Mouse (Mus musculus) kidney, adult 2 months (tissue): ENCODE results near the gene Maco1. TPM values are rescaled to one million over a fixed set of nuclear protein-coding genes. Genes with fewer than 3 reads are reported as not detected.

Experiments used
- DNase-seq: peaks from one replicate; pipeline ENCODE4 v3.0.0; 2021
- H3K27ac ChIP-seq: fragments of 200-500 bp; 2 replicates; pipeline ENCODE4 v1.5.1; 2012; ENCODE audit warnings: low read depth, low read length, control low read depth, inconsistent platforms; ENCODE audit not compliant: insufficient read depth
- H3K27me3 ChIP-seq: fragments of 200-500 bp; replicated peaks from 2 replicates; pipeline ENCODE4 v1.6.1; 2012; ENCODE audit warnings: mild to moderate bottlenecking, moderate library complexity, low read length, inconsistent platforms; ENCODE audit not compliant: control insufficient read depth, insufficient read depth
- H3K36me3 ChIP-seq: fragments of 200-500 bp; 2 replicates; pipeline ENCODE4 v1.6.1; 2012; ENCODE audit warnings: mild to moderate bottlenecking, moderate library complexity, low read length, inconsistent platforms; ENCODE audit not compliant: control insufficient read depth, insufficient read depth
- H3K4me1 ChIP-seq: fragments of 200-500 bp; 2 replicates; pipeline ENCODE4 v1.6.1; 2011; ENCODE audit warnings: low read length; ENCODE audit not compliant: control insufficient read depth, insufficient read depth
- H3K4me3 ChIP-seq: fragments of 200-500 bp; 2 replicates; pipeline ENCODE4 v1.5.1; 2011; ENCODE audit warnings: mild to moderate bottlenecking, low read depth, low read length, control low read depth; ENCODE audit not compliant: insufficient read depth
- CTCF ChIP-seq: fragments of 200-500 bp; conservative IDR thresholded peaks from 2 replicates; pipeline ENCODE4 v1.5.1; 2011; ENCODE audit warnings: low read depth, mild to moderate bottlenecking, control low read depth, low read length, moderate library complexity, mixed read lengths; ENCODE audit not compliant: insufficient read depth, insufficient read length
- POLR2A ChIP-seq: fragments of 200-500 bp; IDR thresholded peaks from one replicate; pipeline ENCODE4 v1.6.1; 2011; ENCODE audit warnings: low read depth, low read length, control low read depth
- WGBS: fragments of 180-500 bp; shearing (Covaris S2); methylation state at CpG from one replicate; pipeline ENCODE4 v1.1.7; 2018; 5-methylcytosine and 5-hydroxymethylcytosine counted together
- polyA plus RNA-seq: library from polyadenylated mRNA; depleted of rRNA; stranded (reverse); fragments of >200 nt; gene quantifications from 2 replicates; pipeline ENCODE4 v1.2.3, GENCODE M21; 2012; rRNA removed

Gene Maco1
- polyA plus RNA-seq, 1 experiment, result 10.8 TPM

- Histone ChIP-seq H3K36me3 (no peaks in the 10 kb centered on the region), H3K4me1 (peaks cover 39% of the 10 kb centered on the region; the same call in 1 of the 2 replicates), H3K4me3 (no peak overlapping the region), H3K27ac (no peak overlapping the region), H3K27me3 (no peaks in the 10 kb centered on the region)
- no peak for TF ChIP-seq POLR2A
- TF ChIP-seq CTCF, result no peak
- WGBS, result 94% methylated on average over 14 of the region's 14 CpGs
- DNase-seq, result no peak
These were observed 94.2 kb downstream of the Maco1 start for GRCm38 (mm10) chr4:134758922-134759321.

GRCm38 (mm10) chr4:134758367-134758766 is 94.8 kb downstream of the Maco1 start:
- Histone ChIP-seq H3K27me3 (no peaks in the 10 kb centered on the region), H3K4me1 (peaks cover 35% of the 10 kb centered on the region; the same call in 1 of the 2 replicates), H3K4me3 (no peak overlapping the region), H3K27ac (no peak overlapping the region), H3K36me3 (no peaks in the 10 kb centered on the region)
- WGBS, result 68% methylated on average over 4 of the region's 4 CpGs
- no peak for TF ChIP-seq CTCF
- TF ChIP-seq POLR2A, result no peak
- no peak for DNase-seq

- no peak overlapping the region for H3K4me3 ChIP-seq
- no peaks in the 10 kb centered on the region for H3K27me3 ChIP-seq
- no peak overlapping the region for H3K27ac ChIP-seq
- TF ChIP-seq POLR2A (no peak), CTCF (no peak)
- DNase-seq, result no peak
- peaks cover 32% of the 10 kb centered on the region; the same call in 1 of the 2 replicates for H3K4me1 ChIP-seq
- H3K36me3 ChIP-seq, result no peaks in the 10 kb centered on the region
- WGBS, result 63% methylated on average over 7 of the region's 7 CpGs
These were observed 96.2 kb downstream of the Maco1 start for GRCm38 (mm10) chr4:134756953-134757352.

DNA sequence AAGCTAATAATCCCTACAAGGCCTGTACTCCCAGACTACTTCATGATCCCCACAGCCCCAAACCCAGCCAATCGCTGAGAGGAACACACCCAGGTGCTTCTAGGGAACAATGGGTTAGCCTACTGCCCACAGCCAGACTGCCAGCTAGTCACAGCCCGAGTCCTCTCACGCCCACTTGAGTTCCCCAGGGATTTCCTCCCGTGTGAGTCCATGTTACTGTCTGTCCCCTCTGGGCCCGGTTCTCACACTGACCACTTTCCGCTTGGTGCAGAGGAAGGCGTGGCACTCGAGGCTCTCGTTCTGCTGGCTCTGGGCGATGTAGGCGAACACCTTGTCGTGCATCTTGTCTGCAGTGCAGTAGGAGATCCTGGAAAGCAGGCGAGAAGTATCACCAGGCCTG is 98.2 kb downstream of the Maco1 start:
- TF ChIP-seq POLR2A, result no peak
- TF ChIP-seq CTCF, result no peak
- DNase-seq, result no peak
- H3K27ac ChIP-seq, result no peak overlapping the region
- whole genome bisulfite sequencing, result 66% methylated on average over 13 of the region's 13 CpGs
- no peaks in the 10 kb centered on the region for H3K36me3 ChIP-seq
- peaks cover 17% of the 10 kb centered on the region; the same call in 1 of the 2 replicates for H3K4me1 ChIP-seq
- no peaks in the 10 kb centered on the region for H3K27me3 ChIP-seq
- no peak overlapping the region for H3K4me3 ChIP-seq

DNA sequence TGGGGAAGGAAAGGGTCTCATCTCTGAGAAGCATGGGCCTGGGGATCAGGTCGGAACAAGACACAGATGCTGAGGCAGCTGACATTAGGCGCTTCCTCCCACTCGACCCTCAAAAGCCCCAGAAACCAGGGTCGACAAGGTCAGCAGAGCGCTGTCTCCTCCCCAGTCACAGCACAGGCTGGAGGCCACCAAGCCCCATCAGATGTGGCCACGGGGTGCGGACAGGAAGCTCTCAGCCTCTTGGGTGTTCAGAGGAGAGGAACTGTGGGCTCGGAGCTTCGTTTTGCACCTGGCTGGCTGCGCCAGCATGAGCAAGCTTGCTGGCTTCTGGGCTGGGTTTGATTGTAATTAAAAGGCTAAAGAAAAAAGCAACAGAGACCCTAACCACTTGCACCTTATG is 98.8 kb downstream of the Maco1 start:
- Histone ChIP-seq H3K36me3 (no peaks in the 10 kb centered on the region), H3K4me3 (no peak overlapping the region), H3K27me3 (no peaks in the 10 kb centered on the region), H3K27ac (no peak overlapping the region), H3K4me1 (peaks cover 11% of the 10 kb centered on the region; the same call in 1 of the 2 replicates)
- 58% methylated on average over 10 of the region's 10 CpGs for WGBS
- no peak for DNase-seq
- TF ChIP-seq POLR2A, result no peak
- no peak for TF ChIP-seq CTCF

GRCm38 (mm10) chr4:134753516-134754261 is 99.5 kb downstream of the Maco1 start:
- TF ChIP-seq CTCF (no peak), POLR2A (no peak)
- Histone ChIP-seq H3K4me3 (no peak overlapping the region), H3K36me3 (no peaks in the 10 kb centered on the region), H3K27ac (no peak overlapping the region), H3K27me3 (no peaks in the 10 kb centered on the region), H3K4me1 (peaks cover 5% of the 10 kb centered on the region; the same call in 1 of the 2 replicates)
- no peak for DNase-seq
- WGBS, result 72% methylated on average over 17 of the region's 17 CpGs

- no peaks in the 10 kb centered on the region for H3K36me3 ChIP-seq
- H3K27me3 ChIP-seq, result no peaks in the 10 kb centered on the region
- 65% methylated on average over 11 of the region's 11 CpGs for WGBS
- H3K4me3 ChIP-seq, result no peak overlapping the region
- TF ChIP-seq POLR2A (no peak), CTCF (no peak)
- DNase-seq, result no peak
- no peaks in the 10 kb centered on the region for H3K4me1 ChIP-seq
- H3K27ac ChIP-seq, result no peak overlapping the region
These were observed 100.2 kb downstream of the Maco1 start for GRCm38 (mm10) chr4:134752911-134753426.

Other genes starting within 250 kb of the Maco1 start
- gene Man1c1, start 149.1 kb downstream of the Maco1 start, polyA plus RNA-seq, result 4.6 and 4.7 TPM in 2 replicates
- gene Ldlrap1, start 85.3 kb downstream of the Maco1 start, polyA plus RNA-seq, result 21.8 and 22.0 TPM in 2 replicates
- 0.09 TPM in 1 of 2 replicates, not detected in the other for gene Rhd, start 11.2 kb upstream of the Maco1 start, polyA plus RNA-seq
- 90.1 and 115 TPM in 2 replicates for gene Tmem50a, start 61.7 kb upstream of the Maco1 start, polyA plus RNA-seq
- gene Rsrp1, start 70.2 kb upstream of the Maco1 start, polyA plus RNA-seq, result 172 and 319 TPM in 2 replicates
- 25.5 and 34.3 TPM in 2 replicates for gene Syf2, start 77.6 kb upstream of the Maco1 start, polyA plus RNA-seq